Mouse (Mus musculus) forebrain, embryonic 15.5 days (tissue): ENCODE results near the gene Cxcr5. TPM values are rescaled to one million over a fixed set of nuclear protein-coding genes. Genes with fewer than 3 reads are reported as not detected.
A peak's percentile ranks its signal among the peaks of the same experiment; 100 is the strongest.

ENCODE experiments used
- ATAC-seq: fragments of 200-750 bp; cut with Nextera tagmentation; replicated peaks from 2 replicates; pipeline ENCODE4 v1.8.0; 2017; ENCODE audit warnings: mild to moderate bottlenecking, moderate TSS enrichment, moderate library complexity
- H3K27ac ChIP-seq: fragments of 300-500 bp; sonication (generic); replicated peaks from 2 replicates; pipeline ENCODE4 v1.5.1; 2015; ENCODE audit warnings: mild to moderate bottlenecking, inconsistent platforms
- H3K27me3 ChIP-seq: fragments of 300-500 bp; sonication (generic); 2 replicates; pipeline ENCODE4 v1.6.1; 2015; ENCODE audit warnings: inconsistent platforms
- H3K36me3 ChIP-seq: fragments of 300-500 bp; sonication (generic); 2 replicates; pipeline ENCODE4 v1.6.1; 2015; ENCODE audit warnings: mild to moderate bottlenecking, inconsistent platforms
- H3K4me1 ChIP-seq: fragments of 300-500 bp; sonication (generic); 2 replicates; pipeline ENCODE4 v1.6.1; 2015; ENCODE audit warnings: inconsistent platforms
- H3K4me2 ChIP-seq: fragments of 300-500 bp; sonication (generic); replicated peaks from 2 replicates; pipeline ENCODE4 v1.6.1; 2015; ENCODE audit warnings: mild to moderate bottlenecking, inconsistent platforms
- H3K4me3 ChIP-seq: fragments of 300-500 bp; sonication (generic); 2 replicates; pipeline ENCODE4 v1.5.1; 2015; ENCODE audit warnings: mild to moderate bottlenecking, inconsistent platforms
- H3K9ac ChIP-seq: fragments of 300-500 bp; sonication (generic); replicated peaks from 2 replicates; pipeline ENCODE4 v1.6.1; 2015; ENCODE audit warnings: mild to moderate bottlenecking, inconsistent platforms
- H3K9me3 ChIP-seq: fragments of 300-500 bp; sonication (generic); 2 replicates; pipeline ENCODE4 v1.6.1; 2016; ENCODE audit warnings: inconsistent platforms
- WGBS: fragments of 180-500 bp; shearing (Covaris S2); methylation state at CpG from one replicate; pipeline ENCODE4 v1.1.7; 2015; ENCODE audit warnings: mixed read lengths; 5-methylcytosine and 5-hydroxymethylcytosine counted together
- polyA plus RNA-seq: library from polyadenylated mRNA; unstranded; fragments of >200 nt; fragmentation: Nextera tagmentation; extraction: Ambion mirVana; gene quantifications from 2 replicates; pipeline ENCODE4 v1.2.1, GENCODE M21; 2015

The Cxcr5 gene
- polyA plus RNA-seq, result 0.06 TPM in 1 of 2 replicates, not detected in the other

- H3K27ac ChIP-seq, result no peak within 1 kb of the TSS
- no peaks in the 10 kb centered on the region for H3K36me3 ChIP-seq
- H3K4me3 ChIP-seq, result no peak within 1 kb of the TSS
- ATAC-seq, result no peak
- peaks cover 8% of the 10 kb centered on the region for H3K4me1 ChIP-seq
- 59% methylated on average over 4 of the region's 4 CpGs for WGBS
- no peak within 1 kb of the TSS for H3K4me2 ChIP-seq
- H3K9ac ChIP-seq, result no peak within 1 kb of the TSS
- H3K27me3 ChIP-seq, result no peaks in the 10 kb centered on the region
- no peaks in the 10 kb centered on the region for H3K9me3 ChIP-seq
These were observed at the start of gene Cxcr5 for GRCm38 (mm10) chr9:44561597-44561996. Gene Cxcr5 (minus strand): TSS chr9:44561877.

- H3K4me2 ChIP-seq, result no peak overlapping the region
- H3K27ac ChIP-seq, result no peak overlapping the region
- peaks cover 68% of the 10 kb centered on the region for H3K36me3 ChIP-seq
- no peak overlapping the region for H3K9ac ChIP-seq
- ATAC-seq, result no peak
- WGBS, result 97% methylated on average over 25 of the region's 25 CpGs
- H3K4me1 ChIP-seq, result peaks cover 38% of the 10 kb centered on the region
- H3K9me3 ChIP-seq, result no peaks in the 10 kb centered on the region
- no peaks in the 10 kb centered on the region for H3K27me3 ChIP-seq
- no peak overlapping the region for H3K4me3 ChIP-seq
These were observed 48.7 kb upstream of the Cxcr5 start for GRCm38 (mm10) chr9:44610371-44610770.

GRCm38 (mm10) chr9:44607306-44607705 lies 45.6 kb upstream of the Cxcr5 start:
- WGBS, result 66% methylated on average over 4 of the region's 4 CpGs
- peak overlapping the region; percentile 98; the same call in 1 of the 2 replicates for H3K4me3 ChIP-seq
- no peak for ATAC-seq
- no peaks in the 10 kb centered on the region for H3K27me3 ChIP-seq
- no peaks in the 10 kb centered on the region for H3K9me3 ChIP-seq
- no peak overlapping the region for H3K27ac ChIP-seq
- peaks cover 38% of the 10 kb centered on the region for H3K36me3 ChIP-seq
- peak overlapping the region; percentile 53 for H3K4me2 ChIP-seq
- H3K9ac ChIP-seq, result no peak overlapping the region
- H3K4me1 ChIP-seq, result peaks cover 49% of the 10 kb centered on the region

- peak overlapping the region; percentile 53 for H3K4me2 ChIP-seq
- no peak for ATAC-seq
- H3K4me3 ChIP-seq, result peak overlapping the region; percentile 98
- WGBS, result 67% methylated on average over 4 of the region's 4 CpGs
- peaks cover 33% of the 10 kb centered on the region for H3K36me3 ChIP-seq
- no peaks in the 10 kb centered on the region for H3K27me3 ChIP-seq
- no peaks in the 10 kb centered on the region for H3K9me3 ChIP-seq
- no peak overlapping the region for H3K27ac ChIP-seq
- peaks cover 46% of the 10 kb centered on the region for H3K4me1 ChIP-seq
- no peak overlapping the region for H3K9ac ChIP-seq
These were observed 45.0 kb upstream of the Cxcr5 start for GRCm38 (mm10) chr9:44606646-44607045.

- H3K27ac ChIP-seq, result peak overlapping the region; percentile 100
- under 1% methylated on average over 13 of the region's 13 CpGs for WGBS
- H3K4me2 ChIP-seq, result peak overlapping the region; percentile 53
- ATAC-seq, result peak; percentile 4; the same call in 1 of the 2 replicates
- H3K9me3 ChIP-seq, result no peaks in the 10 kb centered on the region
- peaks cover 43% of the 10 kb centered on the region for H3K4me1 ChIP-seq
- no peaks in the 10 kb centered on the region for H3K27me3 ChIP-seq
- peak overlapping the region; percentile 100 for H3K9ac ChIP-seq
- H3K4me3 ChIP-seq, result peak overlapping the region; percentile 98
- peaks cover 28% of the 10 kb centered on the region for H3K36me3 ChIP-seq
These were observed 44.0 kb upstream of the Cxcr5 start for GRCm38 (mm10) chr9:44605616-44606165.

- peaks cover 21% of the 10 kb centered on the region for H3K36me3 ChIP-seq
- peak within 1 kb of the TSS; percentile 98 for H3K4me3 ChIP-seq
- peak within 1 kb of the TSS; percentile 100 for H3K9ac ChIP-seq
- H3K9me3 ChIP-seq, result no peaks in the 10 kb centered on the region
- under 1% methylated on average over 73 of the region's 80 CpGs for WGBS
- peak within 1 kb of the TSS; percentile 92 for H3K4me2 ChIP-seq
- peak within 1 kb of the TSS; percentile 100 for H3K27ac ChIP-seq
- ATAC-seq, result peak; percentile 67
- H3K4me1 ChIP-seq, result peaks cover 43% of the 10 kb centered on the region
- H3K27me3 ChIP-seq, result no peaks in the 10 kb centered on the region
These were observed 43.3 kb upstream of the Cxcr5 start, which contains the start of gene Ddx6 for GRCm38 (mm10) chr9:44604779-44605615. Gene Ddx6 (plus strand): TSS chr9:44604892.

GRCm38 (mm10) chr9:44604290-44604778 lies 42.7 kb upstream of the Cxcr5 start:
- WGBS, result 0% methylated on average over 56 of the region's 65 CpGs
- peak; percentile 78 for ATAC-seq
- H3K36me3 ChIP-seq, result peaks cover 18% of the 10 kb centered on the region

GRCm38 (mm10) chr9:44603454-44604289 lies 42.0 kb upstream of the Cxcr5 start:
- H3K9me3 ChIP-seq, result no peaks in the 10 kb centered on the region
- H3K9ac ChIP-seq, result peak overlapping the region; percentile 100
- peak; percentile 65 for ATAC-seq
- peak overlapping the region; percentile 100 for H3K27ac ChIP-seq
- peak overlapping the region; percentile 98 for H3K4me3 ChIP-seq
- no peaks in the 10 kb centered on the region for H3K27me3 ChIP-seq
- H3K36me3 ChIP-seq, result peaks cover 13% of the 10 kb centered on the region
- WGBS, result under 1% methylated on average over 38 of the region's 38 CpGs
- H3K4me1 ChIP-seq, result peaks cover 45% of the 10 kb centered on the region
- H3K4me2 ChIP-seq, result peak overlapping the region; percentile 92

More at GRCm38 (mm10) chr9:44604290-44604778, 42.7 kb upstream of the Cxcr5 start:
- H3K9ac ChIP-seq, result peak overlapping the region; percentile 100
- peak overlapping the region; percentile 100 for H3K27ac ChIP-seq
- H3K4me1 ChIP-seq, result peaks cover 45% of the 10 kb centered on the region
- H3K4me2 ChIP-seq, result peak overlapping the region; percentile 92
- H3K4me3 ChIP-seq, result peak overlapping the region; percentile 98
- no peaks in the 10 kb centered on the region for H3K27me3 ChIP-seq
- no peaks in the 10 kb centered on the region for H3K9me3 ChIP-seq

GRCm38 (mm10) chr9:44602766-44603165 lies 41.1 kb upstream of the Cxcr5 start:
- Histone ChIP-seq H3K4me1 (peaks cover 38% of the 10 kb centered on the region), H3K27me3 (no peaks in the 10 kb centered on the region), H3K4me2 (peak overlapping the region; percentile 92), H3K27ac (peak overlapping the region; percentile 100), H3K9me3 (no peaks in the 10 kb centered on the region), H3K9ac (0 out of 2 replicates have a peak overlapping the region, but pooled peaks have one; percentile 24), H3K4me3 (peak overlapping the region; percentile 98; the same call in 1 of the 2 replicates), H3K36me3 (peaks cover 6% of the 10 kb centered on the region)
- no peak for ATAC-seq
- 65% methylated on average over 6 of the region's 6 CpGs for WGBS

- WGBS, result 87% methylated on average over 6 of the region's 6 CpGs
- no peaks in the 10 kb centered on the region for H3K27me3 ChIP-seq
These were observed 39.1 kb upstream of the Cxcr5 start for GRCm38 (mm10) chr9:44600801-44601200.

GRCm38 (mm10) chr9:44599616-44600015 lies 37.9 kb upstream of the Cxcr5 start:
- H3K4me1 ChIP-seq, result peaks cover 23% of the 10 kb centered on the region
- H3K9ac ChIP-seq, result no peak overlapping the region
- no peak overlapping the region; the same call in 1 of the 2 replicates for H3K27ac ChIP-seq
- H3K36me3 ChIP-seq, result no peaks in the 10 kb centered on the region
- H3K27me3 ChIP-seq, result no peaks in the 10 kb centered on the region
- no peak for ATAC-seq
- no peak overlapping the region for H3K4me2 ChIP-seq
- H3K4me3 ChIP-seq, result no peak overlapping the region
- WGBS, result 27% methylated on average over 4 of the region's 6 CpGs
- H3K9me3 ChIP-seq, result no peaks in the 10 kb centered on the region

More at GRCm38 (mm10) chr9:44600801-44601200, 39.1 kb upstream of the Cxcr5 start:
- peaks cover 23% of the 10 kb centered on the region for H3K4me1 ChIP-seq
- H3K9me3 ChIP-seq, result no peaks in the 10 kb centered on the region
- H3K36me3 ChIP-seq, result no peaks in the 10 kb centered on the region
- no peak overlapping the region for H3K27ac ChIP-seq
- no peak overlapping the region for H3K9ac ChIP-seq
- ATAC-seq, result no peak
- H3K4me2 ChIP-seq, result no peak overlapping the region
- H3K4me3 ChIP-seq, result no peak overlapping the region
